Mouse (Mus musculus) thymus, adult 2 months (tissue): ENCODE results near the gene Tuba4a. TPM values are rescaled to one million over a fixed set of nuclear protein-coding genes. Genes with fewer than 3 reads are reported as not detected.

ENCODE experiments used
- DNase-seq: peaks from one replicate; pipeline ENCODE4 v3.0.0; 2021
- H3K27ac ChIP-seq: fragments of 200-500 bp; 2 replicates; pipeline ENCODE4 v1.5.1; 2012; ENCODE audit warnings: low read length, control low read depth; ENCODE audit not compliant: control insufficient read depth, insufficient read depth
- H3K27me3 ChIP-seq: fragments of 200-500 bp; 2 replicates; pipeline ENCODE4 v1.6.1; 2012; ENCODE audit warnings: mild to moderate bottlenecking, low read length, moderate library complexity, mixed read lengths; ENCODE audit not compliant: control insufficient read depth, insufficient read depth
- H3K36me3 ChIP-seq: fragments of 200-500 bp; 2 replicates; pipeline ENCODE4 v1.6.1; 2012; ENCODE audit warnings: mild to moderate bottlenecking, low read length, moderate library complexity; ENCODE audit not compliant: control insufficient read depth, insufficient read depth
- H3K4me1 ChIP-seq: fragments of 200-500 bp; replicated peaks from 2 replicates; pipeline ENCODE4 v1.6.1; 2012; ENCODE audit warnings: low read length; ENCODE audit not compliant: control insufficient read depth, insufficient read depth
- H3K4me3 ChIP-seq: fragments of 200-500 bp; 2 replicates; pipeline ENCODE4 v1.5.1; 2012; ENCODE audit warnings: mild to moderate bottlenecking, low read length, control low read depth, moderate library complexity; ENCODE audit not compliant: control insufficient read depth, insufficient read depth
- CTCF ChIP-seq: fragments of 200-500 bp; IDR thresholded peaks from 2 replicates; pipeline ENCODE4 v1.5.1; 2012; ENCODE audit warnings: mild to moderate bottlenecking, control low read depth, low read length, moderate library complexity, borderline replicate concordance; ENCODE audit not compliant: control insufficient read depth, poor library complexity, insufficient read depth; ENCODE audit errors: extremely low read depth
- POLR2A ChIP-seq: fragments of 200-500 bp; IDR thresholded peaks from 2 replicates; pipeline ENCODE4 v1.6.1; 2012; ENCODE audit warnings: mild to moderate bottlenecking, low read length, control low read depth, moderate library complexity; ENCODE audit not compliant: control insufficient read depth, poor library complexity, insufficient read depth; ENCODE audit errors: extremely low read depth
- WGBS: fragments of 180-500 bp; shearing (Covaris S2); methylation state at CpG from one replicate; pipeline ENCODE4 v1.1.7; 2018; 5-methylcytosine and 5-hydroxymethylcytosine counted together
- polyA plus RNA-seq: library from polyadenylated mRNA; depleted of rRNA; stranded (reverse); fragments of >200 nt; gene quantifications from 2 replicates; pipeline ENCODE4 v1.2.3, GENCODE M21; 2012

The Tuba4a gene
- polyA plus RNA-seq, 1 experiment: 139 TPM

DNA sequence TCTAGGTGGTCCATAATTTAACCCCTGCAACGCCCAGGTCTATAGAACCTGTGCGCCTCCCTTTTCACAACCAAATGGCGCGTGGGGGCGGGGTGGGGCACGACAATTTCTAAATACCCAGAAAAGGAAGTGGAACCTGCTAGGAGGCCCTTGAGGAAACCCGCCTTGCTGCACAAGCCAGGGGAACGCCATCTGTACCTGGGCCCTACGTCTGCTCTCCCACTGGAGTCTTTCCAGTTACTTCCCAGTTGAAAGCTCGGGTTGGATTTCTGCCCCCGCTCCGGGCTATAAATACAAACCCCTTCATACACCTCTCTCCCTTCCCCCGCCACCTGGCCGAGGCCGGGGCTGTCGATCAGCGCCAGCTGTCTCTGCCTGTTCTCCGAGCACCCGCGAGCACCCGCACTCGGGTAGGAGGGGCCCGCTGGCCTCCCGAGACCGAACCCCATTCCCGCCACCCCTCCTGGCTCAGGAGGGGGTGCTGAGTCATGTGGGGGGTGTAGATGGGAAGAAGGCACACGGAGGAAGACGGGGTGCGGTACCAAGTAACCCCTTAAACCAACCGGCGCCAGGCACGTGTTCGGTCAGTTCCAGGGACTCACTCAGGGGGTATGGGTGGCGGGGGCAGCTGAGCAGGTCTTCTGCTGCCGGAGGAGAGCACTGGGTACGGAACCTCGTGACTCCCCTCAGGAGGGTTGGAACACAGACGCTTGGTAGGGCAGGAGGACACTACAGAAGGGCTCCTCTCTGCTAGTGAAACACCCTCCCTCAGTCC lies 1.3 kb downstream of the Tuba4a start:
- peak overlapping the region; percentile 71 for H3K4me3 ChIP-seq
- no peaks in the 10 kb centered on the region for H3K27me3 ChIP-seq
- peaks cover 15% of the 10 kb centered on the region for H3K36me3 ChIP-seq
- H3K27ac ChIP-seq: peak overlapping the region; percentile 47
- H3K4me1 ChIP-seq: peaks cover 58% of the 10 kb centered on the region
- peak; percentile 66 for DNase-seq
- TF ChIP-seq POLR2A (peak; percentile 34; the same call in 1 of the 2 replicates), CTCF (no peak)
- WGBS: under 1% methylated on average over 38 of the region's 38 CpGs

DNA sequence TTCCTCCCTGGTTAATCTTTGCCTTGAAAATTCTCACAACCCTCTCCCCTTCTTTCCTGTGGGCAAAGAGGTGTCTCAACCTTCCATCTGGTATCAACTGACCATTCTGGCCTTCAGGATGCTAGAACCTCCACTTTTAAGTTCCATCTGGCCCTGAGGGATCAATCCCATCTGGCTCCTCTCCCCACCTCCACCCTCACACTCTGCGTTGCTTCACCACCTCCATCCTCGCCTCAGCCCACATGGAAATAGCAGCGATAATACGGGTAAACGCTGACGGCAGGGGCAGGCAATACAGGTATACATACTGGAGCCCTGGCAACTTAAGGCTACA lies 1.8 kb downstream of the Tuba4a start:
- Histone ChIP-seq H3K4me1 (peaks cover 60% of the 10 kb centered on the region), H3K36me3 (peaks cover 15% of the 10 kb centered on the region), H3K27me3 (no peaks in the 10 kb centered on the region), H3K27ac (peak overlapping the region; percentile 47; the same call in 1 of the 2 replicates), H3K4me3 (peak overlapping the region; percentile 71)
- no peak for DNase-seq
- no peak for TF ChIP-seq CTCF
- TF ChIP-seq POLR2A: no peak
- WGBS: 1% methylated on average over 6 of the region's 6 CpGs

DNA sequence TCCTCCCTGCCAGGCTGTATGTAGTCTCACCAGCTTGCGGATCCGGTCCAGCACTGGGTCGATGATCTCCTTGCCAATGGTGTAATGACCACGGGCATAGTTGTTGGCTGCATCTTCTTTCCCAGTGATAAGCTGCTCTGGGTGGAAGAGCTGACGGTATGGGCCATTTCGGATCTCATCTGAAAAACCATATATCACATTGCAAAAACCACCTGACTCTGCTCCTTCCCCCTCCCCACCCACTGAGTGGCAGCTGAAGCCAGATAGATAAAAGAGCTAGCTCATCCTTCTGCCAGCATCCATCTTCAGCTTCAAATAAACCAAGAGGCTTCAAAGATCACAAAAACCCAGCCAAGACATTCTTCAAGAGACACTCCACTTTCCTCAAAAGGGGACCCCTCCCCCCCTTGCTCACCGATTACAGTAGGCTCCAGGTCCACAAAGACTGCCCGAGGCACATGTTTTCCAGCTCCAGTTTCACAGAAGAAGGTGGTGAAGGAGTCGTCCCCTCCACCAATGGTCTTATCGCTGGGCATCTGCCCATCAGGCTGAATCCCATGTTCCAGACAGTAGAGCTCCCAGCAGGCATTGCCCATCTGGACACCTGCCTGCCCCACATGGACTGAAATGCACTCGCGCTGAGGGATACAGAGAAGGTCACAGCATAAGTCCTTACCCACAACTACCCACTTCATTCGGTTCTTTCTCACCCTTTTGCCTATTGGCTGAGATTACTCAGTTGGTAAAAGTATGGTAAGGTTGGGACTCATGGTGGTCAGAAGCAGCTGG lies 2.7 kb downstream of the Tuba4a start:
- peak overlapping the region; percentile 25; the same call in 1 of the 2 replicates for H3K4me3 ChIP-seq
- no peaks in the 10 kb centered on the region for H3K27me3 ChIP-seq
- peaks cover 15% of the 10 kb centered on the region for H3K36me3 ChIP-seq
- WGBS: 45% methylated on average over 13 of the region's 13 CpGs
- TF ChIP-seq POLR2A: no peak
- no peak for TF ChIP-seq CTCF
- peaks cover 61% of the 10 kb centered on the region for H3K4me1 ChIP-seq
- DNase-seq: no peak
- peak overlapping the region; percentile 11; the same call in 1 of the 2 replicates for H3K27ac ChIP-seq

DNA sequence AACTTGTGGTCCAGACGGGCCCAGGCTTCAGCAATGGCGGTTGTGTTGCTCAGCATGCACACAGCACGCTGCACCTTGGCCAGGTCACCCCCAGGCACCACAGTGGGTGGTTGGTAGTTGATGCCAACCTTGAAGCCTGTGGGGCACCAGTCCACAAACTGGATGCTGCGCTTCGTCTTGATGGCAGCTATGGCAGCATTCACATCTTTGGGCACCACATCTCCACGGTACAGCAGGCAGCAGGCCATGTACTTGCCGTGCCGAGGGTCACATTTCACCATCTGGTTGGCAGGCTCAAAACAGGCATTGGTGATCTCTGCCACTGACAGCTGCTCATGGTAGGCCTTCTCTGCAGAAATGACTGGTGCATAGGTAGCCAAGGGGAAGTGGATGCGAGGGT lies 3.9 kb downstream of the Tuba4a start:
- WGBS: 91% methylated on average over 9 of the region's 9 CpGs
- Histone ChIP-seq H3K4me3 (no peak overlapping the region), H3K27me3 (no peaks in the 10 kb centered on the region), H3K4me1 (peaks cover 65% of the 10 kb centered on the region), H3K27ac (no peak overlapping the region), H3K36me3 (peaks cover 15% of the 10 kb centered on the region)
- DNase-seq: no peak
- TF ChIP-seq POLR2A (no peak), CTCF (no peak)

DNA sequence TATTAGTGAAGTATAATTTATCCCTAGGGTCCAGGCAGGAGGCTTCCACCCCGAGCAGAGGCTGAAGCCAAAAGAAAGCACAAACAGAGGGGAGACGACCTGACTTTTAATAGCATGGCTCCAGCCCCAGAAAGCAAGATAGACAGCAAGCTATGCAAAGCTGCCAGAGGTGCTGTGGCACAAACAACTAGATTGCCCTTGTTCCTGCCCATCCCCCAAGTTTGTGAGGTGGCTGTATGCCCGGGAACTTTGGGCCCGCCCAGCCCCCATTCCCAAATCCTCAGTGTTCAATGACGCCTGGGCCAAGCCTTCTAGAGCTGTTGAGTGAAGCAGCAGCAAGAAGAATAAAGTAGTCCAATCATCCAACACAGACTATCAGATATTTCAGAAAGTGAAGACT lies 4.8 kb downstream of the Tuba4a start:
- peaks cover 67% of the 10 kb centered on the region for H3K4me1 ChIP-seq
- peaks cover 15% of the 10 kb centered on the region for H3K36me3 ChIP-seq
- no peak for DNase-seq
- H3K4me3 ChIP-seq: no peak overlapping the region
- H3K27ac ChIP-seq: no peak overlapping the region
- 46% methylated on average over 5 of the region's 5 CpGs for whole genome bisulfite sequencing
- H3K27me3 ChIP-seq: no peaks in the 10 kb centered on the region
- TF ChIP-seq POLR2A (no peak), CTCF (no peak)

DNA sequence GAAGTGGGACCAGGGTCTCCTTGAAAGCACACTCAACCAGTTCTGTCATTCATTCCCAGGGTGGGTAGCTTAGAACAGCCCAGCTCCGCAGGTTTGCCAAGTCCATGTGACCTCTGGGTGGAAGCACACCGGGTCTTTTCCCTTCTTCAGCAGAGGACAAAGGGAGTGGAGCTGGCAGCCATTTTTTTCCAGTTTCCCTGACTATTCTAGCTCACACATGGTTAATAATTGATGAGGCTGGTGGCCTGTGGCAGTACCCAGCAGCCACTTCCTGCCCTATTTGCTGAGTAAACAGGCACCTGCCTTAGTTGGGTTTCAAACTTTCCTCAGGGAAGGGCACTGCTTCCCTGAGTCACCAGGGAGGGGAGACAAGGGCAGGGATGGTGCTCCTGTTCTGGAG lies 5.2 kb downstream of the Tuba4a start:
- no peaks in the 10 kb centered on the region for H3K27me3 ChIP-seq
- peaks cover 15% of the 10 kb centered on the region for H3K36me3 ChIP-seq
- no peak for DNase-seq
- WGBS: 69% methylated on average over 2 of the region's 2 CpGs
- peaks cover 64% of the 10 kb centered on the region for H3K4me1 ChIP-seq
- TF ChIP-seq CTCF: no peak
- TF ChIP-seq POLR2A: no peak
- no peak overlapping the region for H3K27ac ChIP-seq
- no peak overlapping the region for H3K4me3 ChIP-seq

DNA sequence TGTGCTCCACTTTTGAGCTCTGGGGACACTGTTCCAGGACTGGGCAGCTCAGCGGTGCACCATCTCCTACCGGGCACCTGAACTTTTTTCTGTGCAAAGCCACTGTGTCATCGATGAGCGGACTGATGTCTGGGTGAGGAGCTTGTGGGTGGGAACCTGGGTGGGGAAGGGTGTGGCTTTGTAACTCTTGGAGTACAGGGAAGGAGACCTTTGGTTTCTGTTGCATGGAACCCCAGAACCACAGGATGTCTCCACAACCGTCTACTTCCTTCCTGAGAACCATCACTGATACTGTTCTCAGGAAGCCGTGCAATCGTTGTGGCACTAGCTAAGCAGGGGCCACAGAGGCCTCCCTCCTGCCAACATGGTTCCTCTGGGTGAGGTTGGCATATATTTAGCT lies 6.6 kb downstream of the Tuba4a start:
- no peak for DNase-seq
- Histone ChIP-seq H3K27ac (peak overlapping the region; percentile 13; the same call in 1 of the 2 replicates), H3K4me1 (peaks cover 73% of the 10 kb centered on the region), H3K36me3 (peaks cover 15% of the 10 kb centered on the region), H3K27me3 (no peaks in the 10 kb centered on the region), H3K4me3 (no peak overlapping the region)
- TF ChIP-seq POLR2A (no peak), CTCF (no peak)
- 7% methylated on average over 7 of the region's 7 CpGs for WGBS
